Mouse (Mus musculus) left cerebral cortex, postnatal 10 days (tissue): ENCODE results near the gene Mprip. TPM values are rescaled to one million over a fixed set of nuclear protein-coding genes. Genes with fewer than 3 reads are reported as not detected.
A peak's percentile ranks its signal among the peaks of the same experiment; 100 is the strongest.

Experiments
- DNase-seq, 2 experiments: peaks; one replicate each; pipeline ENCODE4 v3.0.0; 2021 to 2022; ENCODE audit warnings: low spot score in 2 of 2, mixed read lengths in 1 of 2; ENCODE audit errors: extremely low spot score in 1 of 2
- intact Hi-C: fragments of 180-260 bp; cut with DNase I; formaldehyde crosslinking; loops from one replicate; pipeline ENCODE4 v1.15.1; 2025
- total RNA-seq, 2 experiments: library from RNA; stranded (reverse); gene quantifications; 2 replicates each; pipeline ENCODE4 v1.2.3; 2021

The Mprip gene
- total RNA-seq, 2 experiments from 2014 or later: 239 to 247 TPM

DNA sequence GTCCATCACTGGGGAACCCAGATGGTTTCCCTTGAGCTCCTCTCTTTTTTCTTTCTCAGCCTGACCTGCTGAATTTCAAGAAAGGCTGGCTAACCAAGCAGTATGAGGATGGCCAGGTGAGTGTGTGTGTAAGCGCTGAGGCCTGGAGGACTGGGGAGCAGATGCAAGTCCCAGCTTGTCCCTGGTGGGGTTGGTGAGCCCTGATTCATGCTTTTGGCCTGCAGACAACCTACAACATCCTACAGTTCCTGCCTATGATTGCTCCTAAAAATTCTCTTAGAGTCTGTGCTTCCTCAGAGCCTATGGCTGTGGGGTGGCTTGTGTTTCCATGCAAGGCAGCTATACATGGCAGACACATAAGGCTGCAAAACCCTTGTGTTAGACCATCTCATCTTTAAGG, 82.6 kb downstream of the Mprip start:
- no peak for DNase-seq
- intact Hi-C loops: loop anchor here (10.0 kb wide), 1 partner anchor 219 kb away; the partner anchor contains the start of gene Zkscan17

DNA sequence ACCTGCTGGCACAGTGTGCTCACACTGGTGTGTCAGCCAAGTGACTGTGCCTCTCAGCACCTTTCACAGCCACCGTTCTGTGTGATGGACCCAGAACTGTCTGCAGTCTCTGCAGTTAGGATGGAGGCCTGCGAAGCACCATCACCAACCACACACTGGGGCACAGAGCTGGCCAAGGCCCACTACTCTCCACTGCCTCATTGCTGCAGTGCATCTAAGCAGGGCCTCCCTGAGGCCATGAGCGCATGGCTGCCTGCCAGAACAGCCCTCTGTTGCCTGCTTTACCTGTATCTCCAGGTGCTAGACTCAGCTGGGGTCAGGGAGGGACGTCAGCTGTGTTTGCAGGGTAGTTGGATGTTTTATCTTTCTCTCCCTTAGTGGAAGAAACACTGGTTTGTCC, 83.3 kb downstream of the Mprip start:
- DNase-seq: peak in 1 of 2 experiments; percentile 30
- intact Hi-C loops: loop anchor here (10.0 kb wide), 1 partner anchor 220 kb away; the partner anchor contains the start of gene Zkscan17

DNA sequence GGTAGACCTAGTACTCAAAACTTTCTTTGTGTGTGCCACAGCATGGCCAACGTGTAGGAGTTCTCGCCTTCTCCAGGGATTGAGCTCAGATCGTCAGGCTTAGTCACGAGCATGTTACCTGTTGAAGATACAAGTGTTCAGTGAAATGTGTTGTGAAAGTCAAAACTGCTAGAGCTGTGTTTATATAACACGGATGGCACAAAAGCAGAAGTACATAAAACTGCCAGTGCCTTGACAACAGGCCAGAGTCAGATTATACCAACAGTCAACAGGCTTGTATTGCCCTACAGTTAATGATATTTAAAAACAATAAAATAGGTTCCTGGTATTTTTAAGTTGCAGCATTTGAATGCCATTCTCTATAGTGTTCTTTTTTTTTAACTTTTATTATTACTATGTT, 84.7 kb downstream of the Mprip start:
- no peak for DNase-seq
- intact Hi-C loops: loop anchor here (2.0 to 10.0 kb wide), 2 partner anchors 119 to 221 kb away; partner anchors contain the start of gene Zkscan17

DNA sequence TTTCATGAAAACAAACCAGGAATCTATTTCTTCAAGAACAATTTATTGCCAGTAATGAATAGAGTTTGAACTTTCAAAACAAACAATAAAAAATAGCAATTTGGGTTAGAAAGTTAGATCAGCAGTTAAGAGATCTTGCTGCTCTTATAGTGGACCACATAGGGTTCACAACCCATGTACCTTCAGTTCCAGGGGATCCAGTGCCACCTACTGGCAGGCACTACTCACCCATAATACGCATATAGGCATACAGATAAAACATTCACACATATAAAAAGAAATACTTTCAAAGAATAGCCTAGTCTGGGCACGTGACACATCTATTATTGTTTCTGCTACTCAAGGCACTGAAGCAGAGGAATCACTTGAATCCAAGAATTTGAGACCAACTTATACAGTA, 85.5 kb downstream of the Mprip start:
- intact Hi-C loops: loop anchor here (2.0 to 10.0 kb wide), 2 partner anchors 120 to 222 kb away; partner anchors contain the start of gene Zkscan17
- peak; percentile 49 to 70 for DNase-seq

DNA sequence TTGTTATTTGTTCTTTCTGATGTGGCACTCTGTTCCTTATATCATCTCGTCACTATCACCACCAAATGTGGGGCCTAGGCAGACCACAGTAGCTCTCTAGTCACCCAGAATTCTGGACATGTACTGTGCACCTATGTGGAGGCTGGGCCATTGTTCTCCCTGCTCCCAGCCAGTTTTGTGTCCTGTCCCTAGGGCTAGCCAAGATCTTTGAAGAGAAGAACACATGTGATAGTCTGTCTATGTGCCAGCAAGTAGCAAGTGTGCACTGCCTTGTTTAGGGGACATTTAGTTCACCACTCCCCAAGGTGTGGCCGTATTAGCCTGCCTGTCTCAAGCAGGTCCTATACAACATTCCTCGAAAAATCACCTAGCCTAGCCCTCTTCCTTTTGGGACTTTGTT, 87.9 kb downstream of the Mprip start:
- intact Hi-C loops: loop anchor here (10.0 kb wide), 1 partner anchor 224 kb away; the partner anchor contains the start of gene Zkscan17
- no peak for DNase-seq

DNA sequence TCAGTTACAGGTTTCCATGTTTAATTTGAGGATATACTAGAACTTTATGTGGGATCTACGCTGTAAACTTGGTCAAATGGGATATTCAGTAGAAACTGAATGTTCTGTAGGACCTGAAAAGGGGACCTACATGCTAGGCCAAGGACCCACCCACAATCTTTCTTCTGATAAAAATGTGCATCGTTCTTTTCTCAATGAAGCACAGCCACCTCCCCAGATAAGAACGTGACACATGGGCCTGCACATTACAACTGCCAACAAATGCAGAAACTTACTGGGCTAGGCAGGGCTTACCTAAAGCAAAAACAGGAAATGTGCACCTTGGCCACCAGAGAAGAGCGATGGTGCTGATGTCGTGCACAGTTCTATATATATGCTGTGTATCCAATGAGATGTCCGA, 93.4 kb downstream of the Mprip start:
- no peak for DNase-seq
- intact Hi-C loops: no loop called here

DNA sequence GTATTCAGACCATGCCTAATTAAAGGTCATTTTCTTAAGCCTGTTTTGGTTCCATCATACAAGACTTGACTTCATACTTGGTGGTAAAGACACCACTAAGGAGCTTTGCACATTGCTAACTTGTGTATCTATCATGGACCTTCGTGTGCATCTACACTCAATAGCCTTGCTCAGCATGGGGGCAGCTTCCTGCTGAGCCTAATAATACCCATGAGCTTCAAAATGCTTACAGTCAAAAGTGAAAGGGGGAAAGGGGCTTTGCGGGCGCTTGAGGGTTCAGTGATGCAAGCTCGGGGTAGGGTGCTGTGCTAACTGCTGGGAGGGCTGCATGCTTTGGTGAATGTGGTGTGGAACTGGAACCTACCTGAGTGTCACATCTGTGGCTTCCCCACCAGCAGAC, 95.2 kb downstream of the Mprip start:
- intact Hi-C loops: no loop called here
- no peak for DNase-seq

DNA sequence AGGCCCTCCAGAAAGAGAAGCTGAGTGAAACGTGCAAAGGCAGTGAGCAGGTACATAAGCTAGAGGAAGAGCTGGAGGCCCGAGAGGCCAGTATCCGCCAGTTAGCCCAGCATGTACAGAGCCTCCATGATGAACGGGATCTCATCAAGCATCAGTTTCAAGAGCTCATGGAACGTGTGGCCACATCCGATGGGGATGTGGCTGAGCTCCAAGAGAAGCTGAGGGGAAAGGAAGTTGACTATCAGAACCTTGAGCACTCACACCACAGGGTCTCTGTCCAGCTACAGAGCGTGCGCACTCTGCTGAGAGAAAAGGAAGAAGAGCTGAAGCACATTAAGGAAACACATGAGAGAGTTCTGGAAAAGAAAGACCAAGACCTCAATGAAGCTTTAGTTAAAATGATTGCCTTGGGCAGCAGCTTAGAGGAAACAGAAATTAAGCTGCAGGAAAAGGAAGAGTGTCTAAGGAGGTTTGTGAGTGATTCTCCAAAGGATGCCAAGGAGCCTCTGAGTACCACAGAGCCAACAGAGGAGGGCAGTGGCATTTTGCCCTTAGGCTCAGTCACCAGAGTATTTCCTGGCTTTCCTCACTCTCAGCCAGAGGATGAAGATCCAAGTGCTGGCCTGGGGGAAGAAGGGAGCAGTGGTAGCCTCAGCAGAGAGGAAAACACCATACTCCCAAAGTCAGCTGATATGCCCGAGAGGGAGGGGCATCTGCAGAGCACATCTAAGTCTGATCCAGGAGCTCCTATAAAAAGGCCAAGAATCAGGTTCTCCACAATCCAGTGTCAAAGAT, 97.3 kb downstream of the Mprip start:
- intact Hi-C loops: no loop called here
- no peak for DNase-seq

DNA sequence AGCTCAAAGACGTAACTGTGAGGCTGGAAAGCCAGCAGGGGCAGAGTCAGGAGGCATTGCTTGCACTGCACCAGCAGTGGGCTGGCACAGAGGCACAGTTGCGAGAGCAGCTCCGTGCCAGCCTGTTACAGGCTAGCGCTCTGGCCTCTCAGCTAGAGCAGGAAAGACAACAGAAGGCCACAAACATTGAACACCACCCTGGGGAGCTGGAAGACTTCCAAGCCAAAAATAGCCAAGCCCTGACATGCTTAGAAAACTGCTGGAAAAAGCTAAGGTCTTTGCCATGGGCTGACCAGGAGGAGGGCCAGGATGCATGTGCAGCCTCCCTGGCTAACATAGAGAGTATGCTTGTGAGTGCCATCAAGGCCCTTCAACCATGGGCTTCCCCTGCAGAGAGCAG, 98.1 kb downstream of the Mprip start:
- intact Hi-C loops: no loop called here
- peak; percentile 24 to 69 for DNase-seq

DNA sequence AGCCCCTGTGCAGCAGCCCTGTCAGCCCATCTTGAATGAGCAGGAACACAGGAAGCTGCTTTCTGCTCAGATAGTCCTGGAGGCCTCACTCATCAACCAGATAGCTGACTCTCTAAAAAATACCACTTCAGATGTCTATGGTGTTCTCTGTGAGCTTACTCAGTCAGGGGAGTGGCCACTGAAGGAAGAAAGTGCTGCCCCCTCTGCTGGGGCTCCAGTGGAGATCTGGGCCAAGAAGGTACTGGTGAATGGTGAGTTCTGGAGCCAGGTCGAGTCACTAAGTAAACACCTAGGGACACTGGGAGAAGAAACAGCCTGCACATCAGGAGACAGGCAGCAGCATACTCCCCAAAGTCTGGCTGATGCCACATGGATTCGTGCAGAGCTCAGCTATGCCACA, 98.5 kb downstream of the Mprip start:
- DNase-seq: no peak
- intact Hi-C loops: no loop called here

DNA sequence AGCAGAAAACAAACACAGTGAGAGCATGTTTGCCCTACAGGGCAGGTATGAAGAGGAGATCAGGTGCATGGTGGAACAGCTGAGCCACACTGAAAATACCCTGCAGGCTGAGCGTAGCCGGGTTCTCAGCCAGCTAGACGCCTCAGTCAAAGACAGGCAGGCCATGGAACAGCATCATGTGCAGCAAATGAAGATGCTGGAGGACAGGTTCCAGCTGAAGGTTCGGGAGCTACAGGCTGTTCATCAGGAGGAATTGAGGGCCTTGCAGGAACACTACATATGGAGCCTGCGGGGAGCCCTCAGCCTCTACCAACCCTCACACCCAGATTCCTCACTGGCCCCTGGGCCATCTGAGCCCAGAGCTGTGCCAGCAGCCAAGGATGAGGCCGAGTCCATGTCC, 99.7 kb downstream of the Mprip start:
- no peak for DNase-seq
- intact Hi-C loops: no loop called here

DNA sequence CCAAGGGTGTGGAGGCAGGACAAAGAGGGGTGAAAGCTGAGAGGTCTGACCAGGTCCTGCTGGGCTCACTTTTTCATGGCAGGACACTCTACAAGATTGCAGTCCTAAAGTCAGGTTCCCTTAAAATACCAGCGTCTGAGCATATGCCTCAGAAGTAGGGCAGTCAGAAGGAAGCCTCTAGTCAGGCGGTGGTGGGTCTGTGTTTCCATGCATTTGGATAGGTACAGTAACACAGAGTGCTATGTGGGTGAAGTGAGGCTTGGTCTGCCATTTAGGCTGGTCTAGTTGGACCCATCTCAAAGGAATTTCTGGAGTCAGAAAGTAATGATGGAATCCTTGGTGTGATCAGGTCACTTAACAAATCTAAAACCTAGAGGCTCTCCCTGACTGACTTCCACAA, 108.2 kb downstream of the Mprip start:
- DNase-seq: no peak
- intact Hi-C loops: no loop called here

DNA sequence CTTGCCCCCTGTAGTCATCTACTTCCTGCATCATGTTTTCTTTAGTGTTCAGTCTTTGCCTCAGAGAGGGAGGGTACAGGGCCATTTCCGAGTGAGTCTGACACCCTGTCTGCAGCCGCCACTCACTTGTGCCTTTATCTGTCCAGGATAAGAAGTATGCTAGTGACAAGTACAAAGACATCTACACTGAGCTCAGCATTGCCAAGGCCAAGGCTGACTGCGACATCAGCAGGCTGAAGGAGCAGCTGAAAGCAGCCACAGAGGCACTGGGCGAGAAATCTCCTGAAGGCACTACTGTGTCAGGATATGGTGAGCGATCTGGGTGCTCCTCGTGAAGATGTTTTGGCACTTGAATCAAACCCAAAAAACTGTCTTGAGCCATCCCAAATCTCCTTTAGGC, 108.6 kb downstream of the Mprip start:
- intact Hi-C loops: loop anchor here (10.0 kb wide), 1 partner anchor 245 kb away; the partner anchor contains the start of gene Zkscan17
- DNase-seq: no peak

DNA sequence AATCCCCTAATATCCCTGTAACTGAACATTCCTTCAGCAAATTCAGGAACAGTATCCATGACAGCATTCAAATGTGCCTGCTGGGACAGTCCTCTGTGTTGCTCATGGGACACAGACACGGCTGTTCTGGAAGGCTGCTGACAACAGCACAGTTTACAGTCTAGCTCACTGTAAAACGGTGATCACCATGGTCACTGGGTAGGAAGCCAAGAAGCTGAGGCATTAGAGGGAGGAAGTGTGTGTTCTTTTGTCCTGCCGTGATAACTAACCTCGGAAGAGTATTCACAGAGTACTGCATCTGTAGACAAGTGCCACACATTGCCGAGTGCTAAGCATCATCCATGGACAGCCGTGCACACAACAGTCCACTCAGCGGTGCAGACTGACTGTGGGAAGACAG, 109.6 kb downstream of the Mprip start:
- intact Hi-C loops: loop anchor here (10.0 kb wide), 1 partner anchor 246 kb away; the partner anchor contains the start of gene Zkscan17
- DNase-seq: no peak

DNA sequence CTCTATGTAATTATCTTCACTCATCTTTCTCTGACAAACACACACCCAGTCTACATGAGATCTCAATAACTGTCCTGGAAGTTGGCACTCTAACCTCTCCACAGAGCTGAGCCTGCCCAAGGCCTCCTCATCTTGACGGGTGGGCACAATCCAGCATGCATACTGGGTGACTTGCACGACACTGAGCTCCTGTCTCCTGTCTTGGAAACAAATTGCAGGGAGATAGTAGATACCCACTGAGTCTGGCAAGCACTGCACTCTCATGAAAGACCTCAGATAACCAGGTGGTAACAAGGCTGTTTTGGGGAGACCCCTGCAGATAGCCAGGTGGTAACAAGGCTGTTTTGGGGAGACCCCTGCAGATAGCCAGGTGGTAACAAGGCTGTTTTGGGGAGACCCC, 111.2 kb downstream of the Mprip start:
- no peak for DNase-seq
- intact Hi-C loops: loop anchor here (10.0 kb wide), 1 partner anchor 247 kb away; the partner anchor contains the start of gene Zkscan17

DNA sequence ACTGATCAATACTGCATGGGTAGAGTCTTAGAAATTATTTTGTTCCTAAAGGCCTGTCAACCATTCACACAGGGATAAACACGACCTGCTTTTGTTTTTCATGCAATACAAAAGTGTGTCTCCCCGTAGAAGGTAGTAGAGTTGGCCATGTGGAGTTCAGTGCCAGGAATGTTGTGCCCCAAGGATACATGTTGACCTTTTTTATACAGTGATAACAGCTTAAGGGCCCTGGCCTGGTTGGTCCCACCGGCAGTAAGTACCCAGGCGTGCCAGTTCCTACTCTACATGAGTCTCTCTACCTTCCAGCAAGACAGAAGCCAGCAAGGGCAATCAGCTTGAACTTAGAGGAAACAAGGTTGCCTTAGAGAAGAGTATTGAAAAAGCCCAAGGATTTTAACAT, 111.8 kb downstream of the Mprip start:
- intact Hi-C loops: loop anchor here (10.0 kb wide), 1 partner anchor 248 kb away; the partner anchor contains the start of gene Zkscan17
- DNase-seq: no peak

DNA sequence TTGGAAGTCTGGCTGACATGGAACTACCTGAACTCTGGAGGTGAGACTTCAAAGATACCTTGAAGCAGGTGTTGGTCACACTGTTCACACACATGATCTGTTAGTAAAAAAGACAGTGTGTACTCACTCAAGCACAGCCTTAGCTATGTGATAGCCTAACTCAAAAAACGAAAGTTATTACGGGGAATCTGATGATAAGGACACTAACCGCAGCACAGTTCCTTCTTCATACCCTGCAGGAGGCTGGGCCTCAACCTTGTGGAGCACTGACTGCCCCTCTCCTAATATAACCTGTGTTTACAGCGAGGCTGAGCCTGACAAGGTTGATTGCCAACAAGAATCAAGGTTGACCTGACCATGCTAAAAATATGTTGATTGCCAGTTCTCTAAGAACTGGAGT, 113.4 kb downstream of the Mprip start:
- intact Hi-C loops: loop anchor here (10.0 kb wide), 1 partner anchor 250 kb away; the partner anchor contains the start of gene Zkscan17
- DNase-seq: no peak

DNA sequence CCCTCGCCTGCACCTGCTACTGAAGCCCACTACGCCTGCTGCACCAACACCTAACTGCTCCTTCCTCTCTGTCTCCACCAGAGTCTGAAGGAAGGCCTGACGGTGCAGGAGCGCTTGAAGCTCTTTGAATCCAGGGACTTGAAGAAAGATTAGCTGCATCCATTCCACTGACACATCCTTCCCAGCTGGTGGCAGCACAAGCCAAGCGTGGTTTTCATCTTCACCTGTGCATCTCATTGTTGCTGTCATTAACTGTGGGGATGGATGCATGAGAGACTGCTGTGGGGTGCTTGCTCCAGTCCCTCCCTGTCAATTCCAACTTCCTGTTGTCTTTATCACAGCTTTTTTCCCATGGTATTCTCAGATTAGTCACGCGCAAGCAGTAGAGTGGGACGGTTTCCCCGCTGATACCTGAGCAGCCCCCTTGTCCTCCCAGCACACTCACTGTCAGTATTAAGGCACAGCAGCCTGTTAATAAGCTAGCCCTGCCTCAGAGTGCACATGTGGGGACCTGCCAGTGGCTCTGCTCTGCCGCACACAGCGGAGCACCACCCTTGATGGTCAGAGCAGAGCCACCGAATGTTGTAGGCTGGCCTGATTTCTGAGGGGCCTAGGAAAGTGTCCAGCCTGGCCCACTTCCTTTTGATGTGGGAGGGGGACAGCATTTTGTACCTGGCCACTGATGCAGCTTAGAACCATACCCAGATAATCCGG, 114.5 kb downstream of the Mprip start:
- DNase-seq: no peak
- intact Hi-C loops: loop anchor here (10.0 kb wide), 1 partner anchor 251 kb away; the partner anchor contains the start of gene Zkscan17

DNA sequence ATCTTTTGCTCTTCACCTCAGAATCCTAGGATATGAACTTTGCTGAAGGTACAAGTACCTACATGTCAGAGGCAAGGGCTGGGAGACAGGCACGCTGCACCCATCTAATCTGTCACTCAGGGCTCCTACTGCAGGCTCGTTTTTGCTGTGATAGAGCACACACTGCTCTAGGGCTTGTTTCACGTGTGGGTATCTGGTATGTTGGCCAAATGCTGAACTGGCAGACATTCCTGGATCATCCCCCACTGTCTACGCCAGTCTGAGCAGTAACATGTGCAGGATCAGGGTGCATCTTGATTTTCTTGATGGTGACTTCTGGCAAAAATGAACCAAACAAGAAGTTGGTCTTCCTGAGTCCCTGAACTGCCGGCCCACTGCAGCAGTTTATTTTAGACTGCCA, 116.2 kb downstream of the Mprip start:
- DNase-seq: no peak
- intact Hi-C loops: loop anchor here (10.0 kb wide), 1 partner anchor 252 kb away; the partner anchor contains the start of gene Zkscan17
